Mouse (Mus musculus) telencephalon, adult 2 months (tissue): ENCODE data around the gene Pnpla8.
"Not testable (repeated sequence)": the region's sequence is repeated elsewhere in the genome, so short reads cannot be mapped to it uniquely, and the experiment has no call there.

Experiments used
- DNase-seq: peaks from one replicate; pipeline ENCODE4 v3.0.0-alpha.2; 2011; ENCODE audit warnings: low read depth, low spot score

The Pnpla8 gene

GRCm38 (mm10) chr12:44269311-44269831, 48.2 kb downstream of the Pnpla8 start:
- peak; percentile 60 for DNase-seq

DNA sequence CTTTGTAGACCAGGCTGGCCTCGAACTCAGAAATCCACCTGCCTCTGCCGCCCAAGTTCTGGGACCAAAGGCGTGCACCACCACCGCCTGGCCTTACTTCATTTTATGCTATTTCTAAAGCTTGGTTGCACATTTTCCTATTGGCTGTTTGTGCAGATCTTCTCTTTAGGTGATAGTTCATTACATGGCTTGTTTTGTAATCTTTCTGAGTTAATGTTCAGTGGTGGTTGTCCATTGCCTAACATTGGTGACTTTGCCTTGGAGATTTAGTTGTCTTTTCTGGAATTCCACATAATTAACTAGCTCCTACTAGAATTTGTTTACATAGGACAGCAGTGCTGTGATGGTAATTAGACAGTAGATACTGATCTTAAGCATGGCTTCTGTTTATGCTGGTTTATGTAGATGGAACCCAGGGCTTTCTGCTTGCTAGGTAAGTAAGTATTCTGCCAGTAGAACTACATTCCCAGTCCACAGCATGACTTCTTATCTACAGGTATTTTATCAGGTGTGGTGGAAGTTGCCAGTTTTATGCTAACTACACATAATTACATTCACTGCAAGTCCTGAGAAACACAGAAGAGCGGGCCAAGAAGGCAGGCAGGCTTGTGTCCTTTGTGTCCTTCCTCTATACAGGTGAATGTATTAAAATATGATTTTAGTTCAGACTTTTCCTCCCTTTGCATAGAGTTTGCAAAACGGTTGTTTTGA, 53.1 kb downstream of the Pnpla8 start:
- DNase-seq: no peak

GRCm38 (mm10) chr12:44280147-44280546, 59.0 kb downstream of the Pnpla8 start:
- not testable (repeated sequence) for DNase-seq

GRCm38 (mm10) chr12:44281534-44281933, 60.4 kb downstream of the Pnpla8 start:
- DNase-seq: no peak

DNA sequence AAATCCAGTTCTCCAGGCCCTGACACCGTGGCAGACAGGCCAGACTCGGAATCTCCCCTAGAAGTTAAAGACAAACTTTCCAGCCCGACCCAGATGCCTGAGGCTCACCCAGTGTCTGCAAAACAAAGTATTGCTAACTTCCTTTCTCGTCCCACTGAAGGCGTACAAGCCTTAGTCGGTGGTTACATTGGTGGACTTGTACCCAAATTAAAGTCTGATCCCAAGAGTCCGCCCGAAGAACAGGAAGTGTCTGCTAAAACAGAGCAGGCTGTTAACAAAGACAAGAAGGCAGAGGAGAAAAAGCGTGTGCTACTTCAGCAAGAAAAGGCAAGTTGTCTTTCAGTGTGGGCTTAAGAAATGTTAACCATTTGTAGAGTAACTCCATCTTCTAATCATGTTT, 62.2 kb downstream of the Pnpla8 start:
- DNase-seq: no peak

DNA sequence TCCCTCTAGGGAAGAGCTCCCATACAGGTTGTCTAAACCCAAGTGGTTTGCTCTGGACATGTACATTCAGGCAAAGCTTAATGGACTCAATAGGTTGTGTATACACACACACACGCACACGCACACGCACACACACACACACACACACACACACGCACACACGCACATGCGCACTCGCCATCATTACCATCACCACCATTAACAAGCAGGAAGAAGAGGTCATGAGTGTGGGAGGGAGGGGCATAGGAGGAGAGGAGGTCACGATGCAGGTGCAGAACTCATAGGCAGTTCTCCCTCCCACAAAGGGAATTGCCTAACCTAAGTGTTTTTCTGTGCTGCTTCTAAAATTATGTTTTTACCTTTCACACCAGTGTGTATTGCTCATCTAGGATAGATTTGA, 65.8 kb downstream of the Pnpla8 start:
- no peak for DNase-seq

- peak; percentile 69 for DNase-seq
Measured at GRCm38 (mm10) chr12:44292281-44292680, 71.1 kb downstream of the Pnpla8 start.

DNA sequence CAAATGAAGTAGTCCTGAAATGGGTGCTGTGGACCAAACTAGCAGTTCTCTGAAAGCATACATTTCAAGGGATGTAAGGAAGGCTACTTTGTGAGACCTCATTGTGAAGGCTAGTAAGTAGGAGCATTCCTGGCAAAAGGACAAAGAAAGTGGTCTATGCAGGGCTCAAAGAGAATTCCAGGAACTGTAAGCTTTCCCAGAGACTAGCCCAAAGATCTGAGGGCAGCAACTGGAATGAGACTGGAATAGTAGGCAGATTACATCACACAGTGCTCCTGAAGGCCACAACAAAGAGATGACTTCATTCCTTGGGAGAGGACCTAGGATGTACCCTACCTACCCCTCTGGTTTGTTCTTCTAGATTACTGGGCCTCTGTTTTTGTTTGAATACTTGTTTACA, 79.6 kb downstream of the Pnpla8 start:
- no peak for DNase-seq

- DNase-seq: no peak
Measured at GRCm38 (mm10) chr12:44304012-44304411, 82.8 kb downstream of the Pnpla8 start.

- no peak for DNase-seq
Measured at GRCm38 (mm10) chr12:44304869-44305268, 83.7 kb downstream of the Pnpla8 start.

DNA sequence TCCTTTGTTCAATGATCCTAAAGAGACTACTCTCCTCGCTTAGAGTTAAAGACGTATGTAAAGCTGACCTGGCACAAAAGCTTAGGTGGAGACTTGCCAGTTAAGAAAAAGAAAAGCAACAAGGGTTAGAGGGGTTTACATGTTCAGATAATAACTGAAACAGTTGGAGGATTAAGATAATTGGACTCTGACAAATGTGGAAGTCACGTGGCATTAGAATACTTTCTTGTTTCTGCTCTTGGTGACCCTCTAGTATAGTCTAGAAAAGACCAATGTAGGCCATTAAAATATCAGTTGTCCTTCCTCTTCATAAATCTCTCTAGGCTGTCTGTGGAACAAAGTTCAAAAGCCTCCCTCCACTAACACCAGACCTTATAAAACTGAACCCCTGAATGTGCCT, 87.1 kb downstream of the Pnpla8 start:
- DNase-seq: no peak

- no peak for DNase-seq
Measured at GRCm38 (mm10) chr12:44315212-44315611, 94.0 kb downstream of the Pnpla8 start.

GRCm38 (mm10) chr12:44325091-44325490, 103.9 kb downstream of the Pnpla8 start:
- peak; percentile 74 for DNase-seq

DNA sequence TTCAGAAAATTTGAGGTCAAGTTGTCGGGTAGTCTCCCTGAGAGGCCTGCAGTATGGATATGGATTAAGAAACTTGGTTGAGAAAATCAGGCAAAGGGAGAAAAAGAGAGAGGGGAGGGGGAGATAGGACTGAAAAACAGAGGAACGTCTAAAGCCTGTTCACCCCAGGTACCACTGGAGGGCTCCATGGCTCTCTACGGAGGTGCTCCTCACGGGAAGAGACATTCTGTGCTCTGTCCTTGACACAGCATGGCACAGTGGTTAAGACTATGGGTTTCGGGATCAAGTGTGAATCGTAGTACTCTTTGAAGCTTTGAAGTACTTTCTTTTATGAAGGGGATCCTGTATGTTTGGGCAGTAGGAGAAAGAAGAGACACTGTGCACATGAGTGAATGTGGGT, 106.3 kb downstream of the Pnpla8 start:
- no peak for DNase-seq

DNA sequence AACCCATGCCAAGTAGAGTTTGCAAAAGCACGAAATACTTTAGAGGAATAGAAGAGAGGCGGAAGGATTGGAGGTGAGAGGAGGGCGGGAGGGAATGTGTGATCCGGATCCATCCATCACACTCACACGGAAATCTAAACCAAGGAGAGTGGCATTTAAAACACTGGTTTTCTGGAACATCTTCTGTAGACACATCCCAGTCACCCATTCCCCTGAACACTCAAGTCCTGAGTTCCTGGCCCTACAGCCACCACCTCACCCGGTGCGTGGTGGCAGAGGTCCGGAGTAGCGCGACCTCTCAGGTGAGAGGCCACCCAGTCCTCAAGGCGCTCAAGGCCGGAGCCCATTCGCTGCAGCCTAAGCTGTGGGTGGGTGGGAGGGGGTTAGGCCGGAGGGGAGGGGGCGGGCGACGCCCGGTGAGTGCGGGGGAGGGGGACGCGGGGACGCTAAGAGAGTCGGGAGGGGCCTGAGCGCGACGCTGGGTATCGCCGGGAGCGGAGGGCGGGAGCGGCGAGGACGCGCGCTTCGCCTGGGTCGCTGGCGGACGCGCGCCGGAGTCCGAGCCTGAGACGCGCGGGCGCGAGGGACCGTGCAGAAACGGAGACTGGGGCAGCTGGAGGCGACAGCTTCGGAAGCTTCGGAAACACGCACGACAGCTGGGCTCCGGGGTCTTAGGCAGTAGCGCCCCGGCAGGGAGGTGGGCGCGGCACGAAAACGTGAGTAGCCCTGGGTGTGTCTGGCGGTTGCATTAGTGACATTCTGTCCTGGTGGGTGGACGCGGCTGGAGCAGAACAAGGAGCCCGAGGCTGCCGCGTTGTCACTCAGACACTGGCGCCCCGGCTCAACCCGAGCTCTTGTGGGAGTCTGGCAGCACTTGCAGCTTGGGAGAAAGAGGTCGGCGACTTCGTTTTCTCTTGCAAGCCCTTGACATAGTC, 107.5 kb downstream of the Pnpla8 start, which contains the start of gene Nrcam:
Gene Nrcam (plus strand): TSS at position 505 of the 935 bp plus-strand sequence.
- DNase-seq: no peak

DNA sequence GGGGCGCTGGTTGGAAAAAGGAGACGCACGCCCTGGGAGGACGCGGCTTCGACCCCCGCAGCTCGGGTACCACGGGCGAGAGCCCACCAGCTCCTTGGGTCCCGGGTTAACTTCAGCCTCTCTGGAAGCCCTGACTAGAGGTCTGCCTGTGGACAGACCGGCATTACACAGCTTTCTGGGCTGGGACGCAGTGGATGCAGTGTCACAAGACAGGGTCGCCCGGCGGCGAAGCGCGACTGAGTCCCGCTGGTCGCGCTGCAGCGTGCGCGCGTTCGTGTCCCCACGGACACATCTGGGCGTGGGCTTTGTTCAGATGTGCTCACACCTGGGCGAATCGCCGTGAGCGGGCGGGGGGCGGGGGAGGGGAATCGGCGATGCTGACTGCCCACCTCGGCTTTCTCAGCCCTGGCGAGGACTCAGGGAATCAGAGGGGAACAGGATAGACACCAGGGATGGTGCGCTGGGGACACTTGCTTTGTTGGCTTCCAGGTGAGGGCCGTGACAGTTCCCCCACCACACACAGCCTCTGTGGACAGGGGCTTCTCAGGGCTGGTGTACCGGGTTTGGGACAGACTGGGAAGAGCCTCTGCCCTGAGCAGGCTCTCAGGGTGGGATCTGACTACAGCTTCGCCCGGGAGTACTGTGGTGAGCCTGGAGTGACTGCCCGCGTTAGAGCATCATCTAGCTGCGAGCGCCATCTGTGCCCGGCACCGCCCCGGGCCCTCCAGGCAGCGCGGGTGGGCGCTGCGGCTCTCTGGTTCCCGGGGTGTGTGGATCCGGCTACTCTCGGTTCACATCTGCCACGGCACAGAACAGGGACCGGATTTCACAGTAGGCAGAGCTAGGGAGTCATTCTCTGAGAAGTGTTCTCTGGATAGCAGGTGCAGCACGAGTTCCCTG, 108.4 kb downstream of the Pnpla8 start:
- DNase-seq: no peak

DNA sequence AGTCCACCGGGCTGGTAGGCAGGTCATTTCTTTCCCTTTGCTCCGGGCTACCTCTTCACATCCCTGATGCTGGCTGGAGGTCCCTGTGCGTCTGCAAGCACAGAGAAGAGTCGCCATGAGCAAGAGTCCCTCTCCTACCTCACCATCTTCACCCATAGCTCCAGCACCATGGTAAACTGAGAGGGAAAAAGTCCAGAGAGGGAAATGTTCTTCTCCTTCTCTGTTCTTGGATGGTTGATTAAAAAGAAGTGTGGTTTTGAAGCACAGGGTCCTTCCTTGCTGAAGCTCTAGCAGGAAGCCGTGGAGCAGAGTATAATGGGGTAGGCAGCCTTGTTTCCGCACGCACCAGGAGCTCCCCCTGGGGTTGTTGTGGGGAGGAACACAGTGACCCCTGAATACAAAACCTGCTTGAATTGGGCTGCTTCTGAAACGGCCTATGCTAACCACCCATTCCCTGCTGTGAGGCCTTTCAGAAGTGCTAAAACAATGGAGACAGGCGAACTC, 109.1 kb downstream of the Pnpla8 start:
- no peak for DNase-seq

DNA sequence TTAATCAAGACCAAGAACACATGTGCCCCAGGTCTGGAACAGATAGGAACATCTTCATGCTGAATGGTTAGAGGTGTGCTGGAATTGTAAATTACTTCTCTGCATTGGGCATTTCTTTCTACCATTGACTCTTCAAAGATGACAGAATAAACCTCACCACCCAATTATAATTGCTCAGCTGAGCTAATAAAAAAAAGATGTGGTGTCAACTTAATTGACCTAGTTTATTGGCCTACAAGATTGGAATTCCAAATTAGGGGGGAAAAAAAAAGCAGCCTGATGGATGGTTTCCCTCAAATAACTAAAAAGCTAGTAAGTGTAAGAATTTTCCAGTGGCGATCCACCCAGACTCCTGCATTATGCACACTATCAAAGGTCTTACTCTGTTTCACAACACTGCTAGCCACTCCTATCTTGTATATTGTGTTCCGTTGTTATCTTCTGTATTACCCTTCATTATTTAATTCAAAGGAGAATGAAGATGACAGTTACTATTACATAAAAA, 116.0 kb downstream of the Pnpla8 start:
- DNase-seq: no peak

GRCm38 (mm10) chr12:44338195-44338622, 117.0 kb downstream of the Pnpla8 start:
- DNase-seq: no peak

DNA sequence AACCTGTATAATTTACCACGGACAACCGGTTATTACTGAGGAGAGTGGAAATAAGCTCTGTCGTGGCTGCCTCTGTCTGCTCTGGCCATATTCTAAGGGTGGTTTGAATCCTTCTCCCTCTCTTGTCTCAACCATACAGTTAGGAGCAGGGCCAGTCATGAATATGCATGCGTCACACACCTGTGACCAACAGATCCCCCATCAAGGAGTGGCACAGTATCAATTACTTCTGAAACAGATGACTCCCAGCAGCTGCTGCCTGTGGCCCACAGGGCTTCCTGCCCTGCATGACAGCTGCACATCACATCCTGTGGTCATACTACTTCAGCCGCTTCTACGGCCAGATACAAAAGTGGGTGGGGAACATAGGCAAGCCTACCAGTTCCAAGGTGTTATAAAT, 122.9 kb downstream of the Pnpla8 start:
- no peak for DNase-seq

GRCm38 (mm10) chr12:44345251-44345650, 124.1 kb downstream of the Pnpla8 start:
- no peak for DNase-seq
